In genomic region chr13:109677617-109678016, GRCm38 (mm10) we compare ENCODE assay signal across 16 mouse cellular contexts.
"Had no signal": no experiment of that assay in that cellular context is flagged by ENCODE, and none has a peak within 500 bp of the region (broad histone marks: within the 10 kb centered on the region; RNA-seq: fewer than 3 reads in every experiment).

No protein-coding gene starts in this region.

- H3K4me2 ChIP-seq: limb, embryonic 12.5 days; lung, embryonic 15.5 days; neural tube, embryonic 15.5 days had no signal

- DNase-seq: kidney, adult 8-10 months; kidney, postnatal 25 days; layer of hippocampus, adult 9-11 months; lung, postnatal 14 days; midbrain, embryonic 14.5 days; right cerebral cortex, adult 18-20 months; right cerebral cortex, postnatal 25 days; thymus, postnatal 36 days had no signal

- H3K9ac ChIP-seq: limb, embryonic 12.5 days; lung, embryonic 15.5 days; neural tube, embryonic 15.5 days had no signal

- H3K4me3 ChIP-seq: limb, embryonic 12.5 days; lung, embryonic 15.5 days; midbrain, embryonic 10.5 days; myocyte; neural tube, embryonic 15.5 days had no signal

- H3K36me3 ChIP-seq: limb, embryonic 12.5 days; lung, embryonic 15.5 days; midbrain, embryonic 10.5 days; neural tube, embryonic 15.5 days had no signal

- H3K4me1 ChIP-seq: limb, embryonic 12.5 days; midbrain, embryonic 10.5 days; neural tube, embryonic 15.5 days had no signal

- H3K9me3 ChIP-seq: limb, embryonic 12.5 days; lung, embryonic 15.5 days; midbrain, embryonic 10.5 days; neural tube, embryonic 15.5 days had no signal

- H3K27me3 ChIP-seq: limb, embryonic 12.5 days; lung, embryonic 15.5 days; neural tube, embryonic 15.5 days had no signal

- ATAC-seq: inflammation-experienced regulatory T-cells, adult 6 months; intestine, postnatal 0 days had no signal

- H3K27ac ChIP-seq: limb, embryonic 12.5 days; lung, embryonic 15.5 days; macrophage; midbrain, embryonic 10.5 days; neural tube, embryonic 15.5 days had no signal
